Mouse (Mus musculus) bone marrow macrophage, adult 2 months (primary cell): Measurements from ENCODE around the gene Trpt1.

ENCODE experiments used
- CTCF ChIP-seq: IDR thresholded peaks from 2 replicates; pipeline ENCODE4 v1.5.1; 2012; ENCODE audit warnings: low read depth, mild to moderate bottlenecking, low read length, moderate library complexity
- POLR2A ChIP-seq: IDR thresholded peaks from 2 replicates; pipeline ENCODE4 v1.6.1; 2012; ENCODE audit warnings: mild to moderate bottlenecking, low read depth, low read length, borderline replicate concordance

DNA sequence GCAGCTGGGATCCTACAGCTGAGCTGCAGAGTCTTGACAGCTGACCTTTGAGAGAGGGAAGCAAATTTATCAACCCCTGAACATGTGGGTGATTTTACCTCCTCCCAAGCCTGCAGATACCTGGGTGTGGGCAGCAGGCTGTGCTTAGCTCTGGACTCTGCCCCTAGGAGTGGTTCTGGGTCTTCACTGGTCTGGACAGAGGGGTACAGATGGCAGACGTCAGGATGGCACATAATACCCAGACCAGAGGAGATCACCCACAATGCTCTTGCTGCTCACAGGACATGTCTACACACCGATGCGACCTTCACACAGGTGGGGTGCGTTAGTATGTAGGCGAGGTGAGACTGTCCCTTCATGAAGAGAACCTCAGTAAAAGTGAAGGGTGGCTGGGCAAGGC, 46.4 kb upstream of the Trpt1 start:
- no peak for TF ChIP-seq POLR2A
- no peak for TF ChIP-seq CTCF
